In the genomic region with DNA sequence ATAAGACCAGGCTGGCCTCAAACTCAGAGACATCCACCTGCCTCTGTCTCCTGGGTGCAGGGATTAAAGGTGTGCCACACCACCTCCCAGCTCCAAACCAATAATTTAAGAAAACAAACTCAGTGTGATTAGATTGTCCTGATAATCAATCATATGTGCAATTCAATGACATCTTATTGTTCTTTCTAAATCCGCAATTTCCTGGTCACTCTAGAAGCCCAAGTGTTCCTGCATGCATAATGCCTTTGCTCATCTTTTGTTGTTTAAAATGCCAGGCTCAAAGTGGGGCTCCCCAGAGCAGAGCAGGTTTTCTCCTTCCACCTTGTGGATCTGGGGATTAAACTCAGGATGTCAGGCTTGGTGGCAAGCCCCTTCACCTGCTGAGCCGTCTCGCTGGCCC, we compare ENCODE assay signal across 29 mouse cellular contexts.
"Had no signal": no experiment of that assay in that cellular context is flagged by ENCODE, and none has a peak within 500 bp of the region (broad histone marks: within the 10 kb centered on the region; RNA-seq: fewer than 3 reads in every experiment).

No protein-coding gene starts in this region.

- H3K27ac ChIP-seq: heart, adult 2 months; heart, embryonic 13.5 days; heart, embryonic 15.5 days; hindbrain, embryonic 10.5 days; hindbrain, embryonic 12.5 days; hindbrain, embryonic 14.5 days; intestine, embryonic 15.5 days; layer of hippocampus, adult 2 months; left cerebral cortex, adult 2 months; limb, embryonic 10.5 days; limb, embryonic 12.5 days; liver, embryonic 13.5 days; liver, embryonic 15.5 days had no signal

- H3K36me3 ChIP-seq: heart, embryonic 13.5 days; heart, embryonic 15.5 days; hindbrain, embryonic 10.5 days; hindbrain, embryonic 12.5 days; intestine, embryonic 15.5 days; limb, embryonic 10.5 days; limb, embryonic 12.5 days; liver, embryonic 13.5 days; liver, embryonic 15.5 days had no signal

- H3K9me3 ChIP-seq: heart, embryonic 13.5 days; heart, embryonic 15.5 days; hindbrain, embryonic 10.5 days; hindbrain, embryonic 12.5 days; intestine, embryonic 15.5 days; limb, embryonic 10.5 days; limb, embryonic 12.5 days; liver, embryonic 13.5 days; liver, embryonic 15.5 days had no signal

- H3K4me1 ChIP-seq: heart, embryonic 13.5 days; intestine, embryonic 15.5 days; limb, embryonic 10.5 days; liver, embryonic 15.5 days had no signal

- H3K4me2 ChIP-seq: heart, embryonic 11.5 days; heart, embryonic 13.5 days; heart, embryonic 15.5 days; hindbrain, embryonic 12.5 days; hindbrain, embryonic 14.5 days; intestine, embryonic 15.5 days; limb, embryonic 12.5 days; liver, embryonic 11.5 days; liver, embryonic 13.5 days; liver, embryonic 15.5 days had no signal

- DNase-seq: gastrocnemius, postnatal 14 days; gastrocnemius, postnatal 36 days; heart, adult 11 months; heart, adult 2 months; heart, postnatal 14 days; heart, postnatal 4 days; kidney, adult 18-20 months; kidney, adult 8-10 months; kidney, postnatal 10 days; kidney, postnatal 25 days; kidney, postnatal 4 days; liver; liver, embryonic 13.5 days had no signal

- ATAC-seq: hindbrain, embryonic 16.5 days; inflammation-experienced regulatory T-cells, adult 6 months; intestine, embryonic 15.5 days; intestine, postnatal 0 days had no signal

- H3K27me3 ChIP-seq: heart, embryonic 13.5 days; hindbrain, embryonic 12.5 days; intestine, embryonic 15.5 days; limb, embryonic 12.5 days; liver, embryonic 13.5 days; liver, embryonic 15.5 days had no signal

- H3K4me3 ChIP-seq: heart, adult 2 months; heart, embryonic 13.5 days; heart, embryonic 15.5 days; hindbrain, embryonic 10.5 days; hindbrain, embryonic 12.5 days; intestine, embryonic 15.5 days; layer of hippocampus, adult 2 months; left cerebral cortex, adult 2 months; limb, embryonic 10.5 days; limb, embryonic 12.5 days; liver, embryonic 13.5 days; liver, embryonic 15.5 days had no signal

- H3K9ac ChIP-seq: heart, embryonic 13.5 days; heart, embryonic 15.5 days; hindbrain, embryonic 12.5 days; hindbrain, embryonic 14.5 days; intestine, embryonic 15.5 days; limb, embryonic 12.5 days; liver, embryonic 13.5 days; liver, embryonic 15.5 days had no signal
